Mouse (Mus musculus) layer of hippocampus, adult 9-11 months (tissue): ENCODE measurements around the gene Miga2.
"Not testable (repeated sequence)": the region's sequence is repeated elsewhere in the genome, so short reads cannot be mapped to it uniquely, and the experiment has no call there.

Experiments used
- DNase-seq: peaks from one replicate; pipeline ENCODE4 v3.0.0; 2022

The Miga2 gene

DNA sequence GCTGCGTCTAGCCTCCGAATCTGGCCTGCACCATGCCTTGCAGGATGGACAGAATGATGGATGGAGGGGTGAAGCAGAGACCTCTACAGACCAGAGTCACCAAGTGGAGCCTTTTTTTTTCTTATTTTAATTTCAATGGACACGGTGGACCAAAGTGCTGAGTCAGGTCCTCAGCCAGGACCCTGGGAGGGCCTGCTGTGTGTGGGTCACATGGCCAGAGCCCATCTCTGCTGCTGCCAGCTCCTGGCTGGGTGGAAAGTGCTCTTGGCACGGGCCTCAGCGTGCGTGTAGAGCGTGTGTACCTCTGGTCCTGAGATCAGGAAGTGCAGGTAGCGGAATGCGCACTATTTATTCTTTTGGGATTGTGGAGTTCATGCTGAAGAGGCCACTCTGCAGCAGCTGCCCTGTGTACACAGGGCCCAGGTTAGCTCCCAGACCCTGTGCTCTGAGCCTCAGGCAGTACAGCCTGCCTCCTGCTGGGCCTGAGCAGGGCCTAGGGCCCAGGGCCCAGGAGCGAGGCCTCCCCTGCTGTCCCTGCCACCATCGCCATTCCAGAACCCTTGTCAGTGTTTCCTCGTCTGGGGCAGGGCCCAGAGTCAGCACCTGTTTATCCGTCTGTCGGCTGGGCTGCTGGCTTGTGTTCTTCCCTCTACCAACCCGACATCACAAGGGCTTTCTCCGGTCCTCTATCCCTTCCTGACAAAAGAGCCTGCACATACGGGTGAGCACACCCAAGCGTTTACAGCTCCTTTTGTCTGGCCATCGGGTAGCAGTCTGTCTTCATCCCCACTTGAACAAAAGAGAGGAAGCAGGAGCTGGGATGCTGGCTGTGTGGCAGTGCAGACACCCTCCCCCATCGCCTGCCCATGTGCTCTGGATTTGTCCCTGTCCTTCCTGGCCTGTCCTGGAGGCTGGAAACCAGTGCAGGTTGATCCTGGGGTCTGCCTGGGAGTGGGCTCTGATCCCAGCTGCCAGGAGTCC lies 35.4 kb downstream of the Miga2 start:
- DNase-seq = no peak

DNA sequence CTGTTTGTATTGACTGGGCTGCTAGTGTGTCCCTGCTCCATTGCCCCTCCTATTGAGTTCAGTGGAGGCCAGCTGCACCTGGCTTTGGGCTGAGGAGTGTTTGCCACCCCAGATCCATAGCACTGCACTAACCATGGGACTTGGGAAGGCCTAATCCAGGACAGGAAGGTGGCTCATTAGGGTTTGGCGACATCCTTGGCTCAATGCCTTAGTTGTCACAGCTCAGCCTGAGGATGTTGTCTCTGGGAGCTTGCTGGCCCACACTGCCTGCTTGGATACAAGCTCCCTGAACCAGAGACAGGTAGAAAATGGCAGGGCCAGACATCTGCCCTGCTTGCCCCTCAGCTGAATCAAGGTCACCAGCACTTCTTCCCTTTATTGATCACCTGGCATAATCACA lies 37.5 kb downstream of the Miga2 start:
- no peak for DNase-seq

DNA sequence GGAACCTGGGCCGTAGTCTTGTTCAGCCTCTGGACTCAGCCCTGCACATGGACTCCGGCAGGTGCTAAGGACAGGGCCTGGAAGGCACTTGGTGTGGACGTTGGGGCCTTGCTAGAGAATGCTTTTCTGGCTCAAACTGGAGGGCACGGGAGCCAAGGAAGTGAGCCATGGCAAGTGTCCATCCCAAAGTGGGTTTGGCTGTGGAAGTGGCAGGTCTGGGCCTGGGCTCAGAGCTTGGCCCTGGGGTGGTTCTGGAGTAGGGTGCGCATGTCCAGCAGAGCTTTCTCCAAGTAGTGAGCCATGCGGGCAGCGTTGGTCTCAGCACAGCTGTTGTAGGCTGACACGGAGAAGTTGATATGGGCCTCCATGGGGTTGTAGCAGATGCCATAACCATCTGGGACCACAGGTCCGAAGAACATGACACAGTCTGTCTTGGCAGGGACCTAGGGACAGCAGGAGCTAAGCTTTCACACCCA lies 38.4 kb downstream of the Miga2 start:
- DNase-seq = no peak

GRCm38 (mm10) chr2:30402843-30403242 lies 38.8 kb downstream of the Miga2 start:
- no peak for DNase-seq

GRCm38 (mm10) chr2:30403870-30404269 lies 39.8 kb downstream of the Miga2 start:
- no peak for DNase-seq

- DNase-seq = no peak
Measured at GRCm38 (mm10) chr2:30407221-30407620, 43.2 kb downstream of the Miga2 start.

- DNase-seq = no peak
Measured at GRCm38 (mm10) chr2:30407778-30408177, 43.7 kb downstream of the Miga2 start.

DNA sequence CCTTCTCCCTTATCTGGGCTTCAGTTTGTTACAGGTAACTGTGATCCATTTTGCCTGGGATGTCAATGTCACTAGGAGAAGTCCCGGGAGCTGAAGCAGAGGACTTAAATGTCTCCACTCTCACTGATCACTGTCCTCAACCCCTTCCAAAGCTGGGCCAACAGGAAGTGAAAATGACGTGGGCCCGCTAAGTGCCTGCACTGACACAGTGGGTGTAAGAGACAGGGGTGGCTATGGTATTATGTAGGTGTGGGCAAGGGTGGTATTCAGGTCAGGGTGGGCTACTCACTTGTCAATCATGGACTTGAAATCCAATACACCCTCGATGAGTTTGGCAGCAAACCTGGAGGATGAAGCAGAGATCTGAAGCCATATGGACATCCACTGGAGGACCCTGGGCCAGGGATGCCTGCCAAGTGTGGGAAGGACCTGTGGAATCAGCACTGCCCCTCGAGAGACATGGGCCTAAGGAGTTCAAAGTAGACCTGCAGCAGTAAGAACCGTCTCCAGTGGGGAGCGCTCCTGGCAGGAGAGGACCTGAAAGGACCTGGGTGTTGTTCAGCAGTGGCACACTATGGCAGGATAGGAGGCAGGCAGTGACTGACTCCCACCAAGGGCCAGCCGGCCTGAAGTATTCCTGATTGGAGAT lies 44.5 kb downstream of the Miga2 start:
- no peak for DNase-seq

DNA sequence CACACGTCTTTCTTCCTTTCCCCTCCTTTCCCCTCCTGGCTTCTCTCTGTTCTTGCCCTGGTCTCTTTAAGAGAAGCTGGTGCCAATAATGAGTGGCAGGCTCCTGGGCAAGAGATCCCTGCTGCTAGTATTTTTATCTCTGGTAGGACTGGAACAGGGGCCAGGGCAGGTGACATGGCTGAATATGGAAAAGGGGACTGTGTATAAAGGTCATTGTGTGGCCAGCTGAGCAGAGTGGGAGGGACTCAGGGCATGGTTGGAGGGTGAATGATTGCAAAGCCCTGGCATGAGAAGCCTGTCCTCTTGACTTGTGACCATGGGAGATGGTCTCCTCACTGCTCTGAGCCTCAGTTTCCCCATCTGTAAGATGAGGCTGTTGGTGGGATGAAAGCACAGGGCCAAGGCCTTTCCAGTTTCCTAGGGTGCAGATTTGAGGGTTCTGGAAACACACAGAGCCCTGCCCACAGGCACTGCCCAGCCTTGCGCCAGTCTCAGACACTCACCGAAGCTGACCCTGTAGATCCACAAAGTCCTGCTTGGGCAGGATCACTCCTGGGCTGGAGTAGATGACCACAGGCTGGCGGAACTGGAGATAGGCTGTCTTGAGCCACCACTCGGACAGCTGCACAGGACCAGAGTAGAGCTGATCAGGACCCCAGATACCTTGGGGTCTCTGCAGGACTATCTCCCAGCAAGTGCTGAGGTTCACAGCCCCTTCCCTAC lies 45.6 kb downstream of the Miga2 start:
- no peak for DNase-seq

- DNase-seq = peak; percentile 66
Measured at GRCm38 (mm10) chr2:30413038-30413973, 49.3 kb downstream of the Miga2 start.

GRCm38 (mm10) chr2:30414101-30414500 lies 50.1 kb downstream of the Miga2 start:
- no peak for DNase-seq

- no peak for DNase-seq
Measured at GRCm38 (mm10) chr2:30414681-30415080, 50.6 kb downstream of the Miga2 start.

GRCm38 (mm10) chr2:30415157-30415935 lies 51.3 kb downstream of the Miga2 start, which contains the start of gene Crat:
TSS of gene Crat (minus strand) at chr2:30415813.
- peak; percentile 97 for DNase-seq

- DNase-seq = peak; percentile 93
Measured at GRCm38 (mm10) chr2:30415936-30416648, 52.1 kb downstream of the Miga2 start, which contains the start of gene Ptpa. TSS of gene Ptpa (plus strand) at chr2:30416039.

DNA sequence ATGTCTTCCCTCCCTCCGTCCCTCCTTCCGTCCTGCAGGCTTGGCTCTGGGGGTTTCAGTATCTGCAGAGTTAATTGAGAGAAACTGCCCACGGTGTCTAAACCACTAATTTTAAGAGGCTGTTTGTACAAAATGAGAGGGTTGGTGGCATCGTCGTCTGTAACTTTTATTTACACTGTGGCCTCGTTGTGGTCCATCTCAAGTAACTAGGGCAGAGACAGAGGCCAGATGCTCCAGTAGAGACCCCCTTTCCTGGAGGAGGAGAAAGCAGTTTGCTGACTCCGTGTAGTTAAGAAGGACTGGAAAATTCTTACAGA lies 52.6 kb downstream of the Miga2 start:
- DNase-seq = no peak

- DNase-seq = not testable (repeated sequence)
Measured at GRCm38 (mm10) chr2:30417154-30417553, 53.1 kb downstream of the Miga2 start.

- no peak for DNase-seq
Measured at GRCm38 (mm10) chr2:30417595-30418165, 53.6 kb downstream of the Miga2 start.

- no peak for DNase-seq
Measured at GRCm38 (mm10) chr2:30418259-30418658, 54.2 kb downstream of the Miga2 start.

- no peak for DNase-seq
Measured at GRCm38 (mm10) chr2:30419112-30419511, 55.1 kb downstream of the Miga2 start.

GRCm38 (mm10) chr2:30421432-30421831 lies 57.4 kb downstream of the Miga2 start:
- no peak for DNase-seq
